Mouse (Mus musculus) limb, embryonic 12.5 days (tissue): ENCODE data around the gene Pappa. TPM values are rescaled to one million over a fixed set of nuclear protein-coding genes. Genes with fewer than 3 reads are reported as not detected.

Experiments used
- ATAC-seq: fragments of 200-750 bp; cut with Nextera tagmentation; 2 replicates; pipeline ENCODE4 v1.8.0; 2017; ENCODE audit warnings: low read depth, moderate TSS enrichment; ENCODE audit not compliant: insufficient number of reproducible peaks, insufficient read depth, low FRiP score, low TSS enrichment
- H3K27ac ChIP-seq: fragments of 300-500 bp; sonication (generic); 2 replicates; pipeline ENCODE4 v1.5.1; 2016; ENCODE audit warnings: mild to moderate bottlenecking, moderate library complexity
- H3K27me3 ChIP-seq: fragments of 300-500 bp; sonication (generic); 2 replicates; pipeline ENCODE4 v1.6.1; 2016; ENCODE audit warnings: mild to moderate bottlenecking, moderate library complexity
- H3K36me3 ChIP-seq: fragments of 300-500 bp; sonication (generic); 2 replicates; pipeline ENCODE4 v1.6.1; 2016; ENCODE audit warnings: mild to moderate bottlenecking, moderate library complexity
- H3K4me1 ChIP-seq: fragments of 300-500 bp; sonication (generic); replicated peaks from 2 replicates; pipeline ENCODE4 v1.6.1; 2016
- H3K4me2 ChIP-seq: fragments of 300-500 bp; sonication (generic); 2 replicates; pipeline ENCODE4 v1.6.1; 2016; ENCODE audit warnings: mild to moderate bottlenecking, moderate library complexity
- H3K4me3 ChIP-seq: fragments of 300-500 bp; sonication (generic); replicated peaks from 2 replicates; pipeline ENCODE4 v1.5.1; 2016; ENCODE audit warnings: mild to moderate bottlenecking
- H3K9ac ChIP-seq: fragments of 300-500 bp; sonication (generic); replicated peaks from 2 replicates; pipeline ENCODE4 v1.6.1; 2016; ENCODE audit warnings: mild to moderate bottlenecking, moderate library complexity
- H3K9me3 ChIP-seq: fragments of 300-500 bp; sonication (generic); 2 replicates; pipeline ENCODE4 v1.6.1; 2016; ENCODE audit warnings: mild to moderate bottlenecking, moderate library complexity
- WGBS: fragments of 180-500 bp; shearing (Covaris S2); methylation state at CpG from one replicate; pipeline ENCODE4 v1.1.7; 2016; 5-methylcytosine and 5-hydroxymethylcytosine counted together
- polyA plus RNA-seq: library from polyadenylated mRNA; unstranded; fragments of >200 nt; fragmentation: Nextera tagmentation; extraction: Ambion mirVana; gene quantifications from 2 replicates; pipeline ENCODE4 v1.2.1, GENCODE M21; 2016

The Pappa gene
- polyA plus RNA-seq, 1 experiment from 2014 or later, result 1.1 TPM

DNA sequence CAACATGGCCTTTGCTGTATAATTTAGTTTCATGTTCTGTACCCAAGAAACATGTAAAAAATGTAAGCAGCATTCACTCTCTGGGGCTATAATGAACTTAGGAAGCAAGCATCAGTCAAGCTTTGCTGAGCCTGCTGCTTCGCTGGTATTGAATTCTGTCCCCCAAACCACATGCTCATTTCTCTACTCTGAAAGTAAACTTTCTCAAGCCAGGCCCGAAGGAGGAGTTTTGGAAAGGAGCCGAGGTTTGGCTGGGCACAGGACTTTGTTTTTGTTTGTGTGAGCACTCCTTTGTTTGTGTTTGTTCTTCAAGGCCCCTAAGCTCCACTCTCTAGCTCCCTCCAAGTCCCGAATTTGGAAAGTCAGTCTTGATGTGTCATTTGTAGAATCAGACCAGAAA lies 148.3 kb downstream of the Pappa start:
- no peak overlapping the region for H3K4me3 ChIP-seq
- no peaks in the 10 kb centered on the region for H3K27me3 ChIP-seq
- no peaks in the 10 kb centered on the region for H3K36me3 ChIP-seq
- no peaks in the 10 kb centered on the region for H3K4me1 ChIP-seq
- no peak overlapping the region for H3K9ac ChIP-seq
- no peaks in the 10 kb centered on the region for H3K9me3 ChIP-seq
- no peak overlapping the region for H3K4me2 ChIP-seq
- no peak overlapping the region for H3K27ac ChIP-seq
- no peak for ATAC-seq
- WGBS, result 56% methylated on average over 4 of the region's 4 CpGs

DNA sequence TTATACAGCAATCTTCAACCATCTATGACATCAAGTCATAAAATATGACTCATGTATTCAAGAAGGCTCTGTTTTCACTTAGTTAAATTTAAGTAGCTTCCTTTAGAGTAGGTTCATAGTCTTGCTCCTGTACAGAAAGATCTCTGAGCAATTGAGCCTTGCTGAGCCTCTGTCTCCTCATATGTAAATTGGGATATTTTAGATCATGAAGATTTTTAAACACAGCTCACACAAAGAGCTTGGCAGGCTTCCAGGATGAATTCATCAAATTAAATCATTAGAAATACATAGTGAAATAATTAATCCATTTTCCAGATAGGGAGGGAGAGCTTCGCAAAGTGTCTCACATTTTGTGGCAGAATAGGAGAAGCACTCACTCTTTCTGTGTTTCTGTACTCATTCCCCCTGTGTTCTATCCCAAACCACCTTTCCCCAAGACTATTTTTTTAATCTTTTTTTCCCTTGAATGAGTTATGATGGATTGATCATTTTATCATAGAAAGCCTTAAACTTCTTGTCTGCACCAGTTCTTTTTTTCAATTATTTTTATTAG lies 149.4 kb downstream of the Pappa start:
- no peak overlapping the region for H3K9ac ChIP-seq
- H3K27ac ChIP-seq, result no peak overlapping the region
- H3K27me3 ChIP-seq, result no peaks in the 10 kb centered on the region
- ATAC-seq, result no peak
- peaks cover 5% of the 10 kb centered on the region for H3K4me1 ChIP-seq
- H3K36me3 ChIP-seq, result no peaks in the 10 kb centered on the region
- no peak overlapping the region for H3K4me2 ChIP-seq
- WGBS, result 94% methylated on average over 1 of the region's 1 CpGs
- H3K4me3 ChIP-seq, result no peak overlapping the region
- H3K9me3 ChIP-seq, result no peaks in the 10 kb centered on the region

DNA sequence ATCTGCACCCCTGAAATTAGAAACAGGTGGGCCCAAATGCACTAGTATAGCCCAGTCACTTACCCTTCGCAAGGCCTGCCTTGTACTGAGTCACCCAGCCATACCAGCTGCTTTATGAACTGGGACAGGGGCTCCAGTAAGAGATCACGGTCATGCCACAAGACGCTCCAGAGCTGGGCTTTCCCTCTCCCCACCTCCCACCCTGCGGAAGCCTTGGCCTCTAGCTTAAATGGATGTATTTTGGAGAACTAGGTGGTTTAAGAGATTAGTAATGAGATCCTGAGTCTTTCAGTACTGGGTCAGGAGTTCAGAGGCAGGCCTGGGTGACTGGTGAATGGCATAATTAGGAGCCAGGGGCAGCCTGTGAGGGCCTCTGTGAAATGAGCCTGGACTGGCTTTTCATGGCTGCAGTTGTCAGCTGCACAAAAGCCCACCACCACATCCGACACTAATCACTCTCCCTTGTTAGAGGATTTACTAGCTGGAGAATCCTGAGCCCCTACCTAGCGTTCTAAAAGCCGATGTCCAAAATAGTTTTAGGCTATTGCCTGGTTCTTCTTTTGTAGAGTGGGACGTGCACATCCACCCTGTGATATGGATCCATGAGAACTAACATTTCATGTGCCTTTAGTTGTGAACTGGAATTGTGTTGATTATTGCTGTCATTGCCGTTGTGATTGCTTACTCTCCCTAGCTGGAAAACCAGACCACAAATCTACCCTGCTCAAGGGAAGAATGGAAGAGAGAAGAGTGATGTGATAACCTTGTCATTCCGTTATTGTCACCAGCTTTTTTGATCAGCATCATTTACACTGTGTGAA lies 154.7 kb downstream of the Pappa start:
- H3K36me3 ChIP-seq, result no peaks in the 10 kb centered on the region
- H3K9ac ChIP-seq, result no peak overlapping the region
- no peak overlapping the region for H3K4me3 ChIP-seq
- no peaks in the 10 kb centered on the region for H3K27me3 ChIP-seq
- peak overlapping the region; percentile 50; the same call in 1 of the 2 replicates for H3K27ac ChIP-seq
- H3K9me3 ChIP-seq, result no peaks in the 10 kb centered on the region
- H3K4me2 ChIP-seq, result no peak overlapping the region
- ATAC-seq, result peak; percentile 74
- peaks cover 23% of the 10 kb centered on the region for H3K4me1 ChIP-seq
- 18% methylated on average over 10 of the region's 10 CpGs for WGBS

DNA sequence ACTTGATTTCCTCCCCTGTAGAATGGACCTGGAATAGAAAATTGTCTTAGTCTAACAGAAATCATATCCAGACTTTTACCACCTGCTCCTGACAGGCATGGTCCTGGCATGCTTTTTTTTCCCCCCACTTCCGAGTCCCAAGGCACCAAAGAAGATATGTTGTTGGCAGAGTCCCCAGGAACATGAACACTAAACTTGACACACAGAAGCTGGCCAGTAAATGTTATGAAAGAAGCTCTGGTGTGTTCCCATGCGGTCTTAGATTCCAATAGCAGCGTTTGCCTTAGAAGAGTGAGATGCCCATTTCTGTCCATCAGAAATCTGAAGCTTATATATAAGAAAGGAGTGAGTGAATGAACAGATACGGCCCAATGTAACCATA lies 155.3 kb downstream of the Pappa start:
- Histone ChIP-seq H3K27ac (no peak overlapping the region), H3K27me3 (no peaks in the 10 kb centered on the region), H3K36me3 (no peaks in the 10 kb centered on the region), H3K4me3 (no peak overlapping the region), H3K4me2 (no peak overlapping the region), H3K4me1 (peaks cover 23% of the 10 kb centered on the region), H3K9me3 (no peaks in the 10 kb centered on the region), H3K9ac (no peak overlapping the region)
- 62% methylated on average over 4 of the region's 4 CpGs for WGBS
- ATAC-seq, result no peak

DNA sequence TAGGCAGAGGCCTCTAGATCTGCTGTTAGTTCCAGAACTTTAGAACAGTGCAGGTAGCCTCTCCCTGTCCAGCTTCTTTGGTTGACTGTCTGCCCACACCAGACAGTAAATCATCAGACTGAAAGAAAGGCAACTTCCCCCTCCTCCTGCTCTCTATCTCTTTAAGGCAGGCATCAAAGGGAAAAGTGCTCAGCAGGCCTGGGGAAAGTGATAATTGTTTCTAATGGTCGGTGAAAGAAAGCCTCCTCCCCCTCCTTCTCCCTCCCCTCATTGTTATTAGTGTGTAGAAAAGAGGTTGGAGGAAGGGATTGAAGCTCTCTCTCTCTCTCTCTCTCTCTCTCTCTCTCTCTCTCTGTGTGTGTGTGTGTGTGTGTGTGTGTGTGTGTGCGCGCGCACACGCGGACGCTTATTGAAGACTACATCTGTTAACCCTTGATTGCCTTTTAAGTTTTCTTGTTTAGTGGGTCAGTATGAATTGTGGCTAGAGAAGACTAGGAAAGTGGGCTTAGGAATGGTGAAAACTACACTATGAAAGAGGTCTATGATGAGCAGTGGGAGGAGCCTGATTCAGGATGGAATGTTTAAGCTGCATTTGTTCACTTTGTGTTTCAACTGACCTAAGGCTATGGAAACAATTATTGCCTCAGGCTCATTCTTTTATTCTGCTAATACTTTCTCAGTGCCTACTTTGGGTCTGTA lies 156.2 kb downstream of the Pappa start:
- WGBS, result 1% methylated on average over 7 of the region's 7 CpGs
- H3K36me3 ChIP-seq, result no peaks in the 10 kb centered on the region
- peaks cover 23% of the 10 kb centered on the region for H3K4me1 ChIP-seq
- ATAC-seq, result no peak
- no peak overlapping the region for H3K9ac ChIP-seq
- no peak overlapping the region for H3K4me3 ChIP-seq
- H3K4me2 ChIP-seq, result no peak overlapping the region
- no peaks in the 10 kb centered on the region for H3K9me3 ChIP-seq
- no peaks in the 10 kb centered on the region for H3K27me3 ChIP-seq
- no peak overlapping the region for H3K27ac ChIP-seq

DNA sequence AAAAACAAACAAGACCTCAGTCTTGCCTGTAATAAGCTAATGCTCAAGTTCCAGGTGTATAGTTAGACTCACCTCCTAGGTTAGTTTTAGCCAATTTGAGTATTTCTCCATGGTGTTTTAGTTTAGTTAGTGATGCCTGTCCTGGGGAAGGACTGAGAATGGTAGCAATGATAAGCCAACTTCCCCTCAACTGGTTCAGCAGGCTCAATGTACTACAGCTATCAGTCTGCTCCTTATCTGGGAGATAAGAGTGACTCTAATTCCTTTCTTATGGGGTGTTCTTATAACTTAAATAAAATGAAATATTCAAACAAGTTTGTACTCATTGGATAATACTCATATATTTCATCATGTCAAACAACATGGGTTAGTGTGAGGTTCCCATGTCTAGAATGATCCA lies 156.9 kb downstream of the Pappa start:
- Histone ChIP-seq H3K27ac (no peak overlapping the region), H3K4me1 (peaks cover 23% of the 10 kb centered on the region), H3K4me2 (no peak overlapping the region), H3K9ac (no peak overlapping the region), H3K4me3 (no peak overlapping the region), H3K36me3 (no peaks in the 10 kb centered on the region), H3K27me3 (no peaks in the 10 kb centered on the region), H3K9me3 (no peaks in the 10 kb centered on the region)
- no peak for ATAC-seq

DNA sequence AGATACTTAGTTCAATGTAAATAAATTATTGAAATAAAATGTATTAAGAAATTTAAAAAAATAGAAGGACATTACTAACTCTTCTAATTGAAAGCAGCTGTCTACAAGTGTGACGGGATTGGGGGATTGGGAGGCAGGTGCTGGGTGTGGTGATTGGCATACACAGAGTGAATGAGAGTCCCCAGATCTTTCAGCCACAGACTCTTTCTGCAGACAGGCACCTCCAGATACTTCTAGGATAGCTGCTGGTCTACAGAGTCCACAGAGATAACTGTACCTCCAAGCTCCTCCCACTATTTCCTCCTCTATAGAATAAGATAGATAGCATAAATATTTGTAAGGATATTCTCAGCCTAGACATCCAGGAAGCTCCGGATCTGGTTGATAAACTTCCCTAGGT lies 159.6 kb downstream of the Pappa start:
- H3K9ac ChIP-seq, result no peak overlapping the region
- 80% methylated on average over 2 of the region's 2 CpGs for WGBS
- peaks cover 16% of the 10 kb centered on the region for H3K4me1 ChIP-seq
- ATAC-seq, result no peak
- H3K27me3 ChIP-seq, result no peaks in the 10 kb centered on the region
- no peak overlapping the region for H3K27ac ChIP-seq
- H3K4me2 ChIP-seq, result no peak overlapping the region
- no peaks in the 10 kb centered on the region for H3K36me3 ChIP-seq
- no peaks in the 10 kb centered on the region for H3K9me3 ChIP-seq
- no peak overlapping the region for H3K4me3 ChIP-seq

DNA sequence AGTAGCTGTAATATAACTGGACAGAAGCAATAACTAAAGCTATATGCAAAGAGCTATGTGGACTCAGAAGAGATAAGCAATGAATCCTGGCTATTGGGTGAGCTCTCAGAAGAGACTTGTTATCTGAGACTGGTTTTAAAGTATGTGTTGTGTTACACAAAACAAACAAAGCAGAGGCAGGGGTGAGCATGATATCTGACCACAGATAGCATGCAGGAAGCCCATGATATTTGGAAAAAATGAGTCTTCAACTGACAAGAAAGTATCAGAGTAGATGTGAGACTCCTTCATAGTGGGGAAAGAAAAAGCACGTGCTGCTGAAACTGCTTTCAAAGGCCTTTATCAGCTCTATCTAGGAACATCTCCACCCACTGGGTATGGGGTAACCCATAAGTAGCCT lies 161.2 kb downstream of the Pappa start:
- WGBS, result 70% methylated on average over 1 of the region's 1 CpGs
- Histone ChIP-seq H3K9me3 (no peaks in the 10 kb centered on the region), H3K4me2 (no peak overlapping the region), H3K27me3 (no peaks in the 10 kb centered on the region), H3K4me3 (no peak overlapping the region), H3K27ac (no peak overlapping the region), H3K36me3 (no peaks in the 10 kb centered on the region), H3K4me1 (peaks cover 3% of the 10 kb centered on the region; the same call in 1 of the 2 replicates), H3K9ac (no peak overlapping the region)
- no peak for ATAC-seq

DNA sequence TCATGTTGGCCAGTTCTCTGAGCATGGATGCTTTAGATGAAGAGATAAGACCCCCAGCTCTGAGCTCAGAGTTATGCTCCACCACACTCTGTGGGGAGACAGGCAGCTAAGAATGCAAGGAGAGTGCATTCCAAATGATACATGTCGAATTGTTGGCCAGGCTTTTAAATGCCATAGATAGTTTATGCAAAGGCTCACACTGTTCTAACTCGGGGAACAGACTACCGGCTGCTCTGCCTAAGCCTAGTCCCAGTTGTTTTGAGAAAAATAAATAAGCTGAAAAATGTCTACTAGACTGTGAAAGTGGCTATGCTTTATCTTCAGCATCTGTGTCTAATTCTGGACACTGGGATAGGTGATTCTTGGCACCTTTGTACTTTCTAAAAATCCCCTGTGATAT lies 165.3 kb downstream of the Pappa start:
- H3K9ac ChIP-seq, result no peak overlapping the region
- 75% methylated on average over 3 of the region's 3 CpGs for WGBS
- no peak overlapping the region for H3K27ac ChIP-seq
- H3K36me3 ChIP-seq, result no peaks in the 10 kb centered on the region
- H3K9me3 ChIP-seq, result no peaks in the 10 kb centered on the region
- H3K4me3 ChIP-seq, result no peak overlapping the region
- no peaks in the 10 kb centered on the region for H3K27me3 ChIP-seq
- ATAC-seq, result no peak
- H3K4me2 ChIP-seq, result no peak overlapping the region
- H3K4me1 ChIP-seq, result no peaks in the 10 kb centered on the region

DNA sequence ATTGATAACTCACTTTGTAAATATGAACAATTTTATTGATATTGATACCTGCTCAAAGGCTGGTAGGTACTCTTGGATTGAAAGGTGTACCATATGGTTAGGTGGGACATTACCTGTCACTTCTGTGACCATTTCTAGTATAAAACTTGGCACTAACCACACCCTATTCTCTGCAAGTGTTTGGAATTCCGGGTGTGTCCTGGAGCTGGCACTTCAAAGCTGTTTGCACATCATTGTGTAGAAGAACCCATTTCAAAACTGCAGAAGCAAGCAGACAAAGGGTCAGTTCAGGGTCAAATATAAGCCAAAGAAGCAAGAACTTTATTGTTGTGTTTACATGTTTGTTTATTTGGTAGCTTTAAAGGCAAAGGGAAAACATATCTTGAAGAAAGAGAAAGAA lies 171.8 kb downstream of the Pappa start:
- ATAC-seq, result no peak
- 85% methylated on average over 1 of the region's 1 CpGs for whole genome bisulfite sequencing

DNA sequence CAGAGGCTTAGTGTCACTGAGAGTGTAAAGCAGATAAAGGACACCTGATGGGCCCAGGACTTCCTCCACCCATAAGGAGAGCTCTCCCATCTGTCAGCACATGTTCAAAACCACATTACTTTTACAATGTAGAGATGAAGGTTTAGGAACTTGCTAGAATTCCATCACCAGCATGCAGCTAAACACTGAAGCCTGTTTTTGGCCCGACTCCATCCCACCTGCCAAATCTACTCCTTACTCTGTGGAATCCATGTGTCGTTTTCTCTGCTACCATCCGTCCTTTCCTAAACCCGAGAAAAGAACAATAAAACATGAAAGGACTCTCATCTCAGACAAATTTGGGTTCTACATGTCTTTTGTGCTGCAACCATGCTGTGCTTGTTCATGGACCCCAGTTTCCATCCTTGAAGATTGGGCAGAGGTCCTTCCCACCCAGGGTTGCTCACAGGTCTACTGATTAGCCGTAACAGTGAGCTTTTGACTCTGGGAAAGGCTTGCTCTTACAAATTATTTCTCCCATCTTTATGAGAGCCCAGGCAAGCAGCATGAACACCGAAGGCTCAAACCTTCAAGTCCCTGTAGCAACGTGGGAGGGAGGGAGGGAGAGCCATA lies 172.5 kb downstream of the Pappa start:
- Histone ChIP-seq H3K9ac (no peak overlapping the region), H3K27me3 (no peaks in the 10 kb centered on the region), H3K36me3 (no peaks in the 10 kb centered on the region), H3K4me1 (no peaks in the 10 kb centered on the region), H3K27ac (no peak overlapping the region), H3K9me3 (no peaks in the 10 kb centered on the region), H3K4me2 (no peak overlapping the region), H3K4me3 (no peak overlapping the region)
- no peak for ATAC-seq
- 65% methylated on average over 7 of the region's 7 CpGs for WGBS

More for the DNA sequence above, 171.8 kb downstream of the Pappa start:
- Histone ChIP-seq H3K27ac (no peak overlapping the region), H3K9me3 (no peaks in the 10 kb centered on the region), H3K4me3 (no peak overlapping the region), H3K27me3 (no peaks in the 10 kb centered on the region), H3K36me3 (no peaks in the 10 kb centered on the region), H3K4me2 (no peak overlapping the region), H3K9ac (no peak overlapping the region), H3K4me1 (no peaks in the 10 kb centered on the region)
